Mouse (Mus musculus) midbrain, embryonic 14.5 days (tissue): ENCODE results near the gene Atp5j. TPM values are rescaled to one million over a fixed set of nuclear protein-coding genes. Genes with fewer than 3 reads are reported as not detected.
A peak's percentile ranks its signal among the peaks of the same experiment; 100 is the strongest.

ENCODE experiments used
- ATAC-seq: fragments of 200-750 bp; cut with Nextera tagmentation; 2 replicates; pipeline ENCODE4 v1.8.0; 2017; ENCODE audit warnings: moderate number of reproducible peaks, moderate library complexity; ENCODE audit not compliant: low FRiP score, low TSS enrichment
- DNase-seq: peaks from one replicate; pipeline ENCODE4 v3.0.0-alpha.2; 2015
- H3K27ac ChIP-seq: fragments of 300-500 bp; sonication (generic); replicated peaks from 2 replicates; pipeline ENCODE4 v1.5.1; 2014; ENCODE audit warnings: mild to moderate bottlenecking, low read depth, low read length, moderate library complexity
- H3K27me3 ChIP-seq: fragments of 300-500 bp; sonication (generic); 2 replicates; pipeline ENCODE4 v1.6.1; 2014; ENCODE audit warnings: low read length, control low read depth, mixed read lengths; ENCODE audit not compliant: control insufficient read depth, insufficient read depth
- H3K36me3 ChIP-seq: fragments of 300-500 bp; sonication (generic); 2 replicates; pipeline ENCODE4 v1.6.1; 2014; ENCODE audit warnings: low read length, control low read depth; ENCODE audit not compliant: control insufficient read depth, insufficient read depth
- H3K4me1 ChIP-seq: fragments of 300-500 bp; sonication (generic); 2 replicates; pipeline ENCODE4 v1.6.1; 2014; ENCODE audit warnings: mild to moderate bottlenecking, antibody characterized with exemption, low read length, control low read depth; ENCODE audit not compliant: control insufficient read depth, insufficient read depth
- H3K4me2 ChIP-seq: fragments of 300-500 bp; sonication (generic); 2 replicates; pipeline ENCODE4 v1.6.1; 2014; ENCODE audit warnings: mild to moderate bottlenecking, low read length, moderate library complexity
- H3K4me3 ChIP-seq: fragments of 300-500 bp; sonication (generic); replicated peaks from 2 replicates; pipeline ENCODE4 v1.5.1; 2014; ENCODE audit warnings: low read depth, low read length
- H3K9ac ChIP-seq: fragments of 300-500 bp; sonication (generic); replicated peaks from 2 replicates; pipeline ENCODE4 v1.6.1; 2014; ENCODE audit warnings: mild to moderate bottlenecking, low read length, moderate library complexity
- H3K9me3 ChIP-seq: fragments of 300-500 bp; sonication (generic); 2 replicates; pipeline ENCODE4 v1.6.1; 2016; ENCODE audit warnings: low read length, control low read depth, mixed read lengths; ENCODE audit not compliant: control insufficient read depth
- WGBS: fragments of 180-500 bp; shearing (Covaris S2); extraction: QIAGEN DNeasy Blood & Tissue Kit; methylation state at CpG from one replicate; pipeline ENCODE4 v1.1.7; 2014; 5-methylcytosine and 5-hydroxymethylcytosine counted together
- polyA plus RNA-seq: library from polyadenylated mRNA; unstranded; fragments of >200 nt; fragmentation: Nextera tagmentation; extraction: Ambion mirVana; gene quantifications from 2 replicates; pipeline ENCODE4 v1.2.1, GENCODE M21; 2014

The Atp5j gene
- polyA plus RNA-seq, 1 experiment from 2014 or later: 769 TPM

DNA sequence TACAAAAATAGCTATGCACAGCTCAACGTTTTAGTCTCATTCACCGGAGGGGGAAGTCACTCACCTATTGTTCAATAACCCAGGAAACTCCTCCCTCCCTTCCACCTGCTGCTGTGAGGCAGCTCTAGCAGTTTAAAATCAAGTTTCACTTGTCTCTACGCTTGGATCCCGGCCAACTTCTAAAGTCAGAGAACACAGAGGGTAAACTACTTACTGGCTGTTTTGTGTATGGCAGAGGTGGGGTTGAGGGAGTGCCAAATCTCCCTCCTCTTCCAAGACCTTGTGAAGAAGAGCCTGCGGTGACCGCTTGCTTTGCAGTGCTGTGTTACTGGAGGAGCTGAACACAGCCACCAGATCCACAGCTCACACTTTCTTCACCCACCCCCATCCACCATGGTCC is 10.4 kb downstream of the Atp5j start:
- Histone ChIP-seq H3K4me1 (no peaks in the 10 kb centered on the region), H3K9me3 (no peaks in the 10 kb centered on the region), H3K27me3 (no peaks in the 10 kb centered on the region), H3K36me3 (peaks cover 89% of the 10 kb centered on the region), H3K27ac (no peak overlapping the region), H3K4me2 (no peak overlapping the region), H3K4me3 (no peak overlapping the region), H3K9ac (no peak overlapping the region)
- DNase-seq (peak; percentile 51), ATAC-seq (no peak; the same call in 1 of the 2 replicates)
- WGBS: 73% methylated on average over 6 of the region's 6 CpGs

DNA sequence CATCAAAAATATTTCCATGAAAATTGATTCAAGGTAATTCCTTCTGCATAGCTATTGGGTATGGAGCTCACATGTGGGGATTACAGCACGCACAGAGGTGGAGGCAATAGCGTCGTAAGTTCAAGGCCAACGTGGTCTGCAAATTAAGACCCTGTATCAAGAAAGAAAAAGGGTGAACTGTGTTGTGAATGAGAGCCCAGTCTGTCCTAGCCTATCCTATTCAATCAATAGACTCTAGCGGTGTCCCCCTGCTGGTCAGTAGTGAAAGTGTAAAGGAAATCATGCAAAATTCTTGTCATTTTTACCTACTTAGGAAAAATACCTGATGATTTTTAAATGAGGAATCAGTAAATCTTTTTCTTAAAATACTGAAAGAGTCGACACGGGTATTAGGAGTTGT is 18.0 kb downstream of the Atp5j start:
- ATAC-seq (peak; percentile 66; the same call in 1 of the 2 replicates), DNase-seq (peak; percentile 82)
- Histone ChIP-seq H3K9me3 (no peaks in the 10 kb centered on the region), H3K9ac (no peak overlapping the region), H3K27me3 (no peaks in the 10 kb centered on the region), H3K4me2 (no peak overlapping the region), H3K4me3 (no peak overlapping the region), H3K36me3 (peaks cover 45% of the 10 kb centered on the region), H3K27ac (no peak overlapping the region), H3K4me1 (no peaks in the 10 kb centered on the region)
- 36% methylated on average over 7 of the region's 7 CpGs for WGBS

DNA sequence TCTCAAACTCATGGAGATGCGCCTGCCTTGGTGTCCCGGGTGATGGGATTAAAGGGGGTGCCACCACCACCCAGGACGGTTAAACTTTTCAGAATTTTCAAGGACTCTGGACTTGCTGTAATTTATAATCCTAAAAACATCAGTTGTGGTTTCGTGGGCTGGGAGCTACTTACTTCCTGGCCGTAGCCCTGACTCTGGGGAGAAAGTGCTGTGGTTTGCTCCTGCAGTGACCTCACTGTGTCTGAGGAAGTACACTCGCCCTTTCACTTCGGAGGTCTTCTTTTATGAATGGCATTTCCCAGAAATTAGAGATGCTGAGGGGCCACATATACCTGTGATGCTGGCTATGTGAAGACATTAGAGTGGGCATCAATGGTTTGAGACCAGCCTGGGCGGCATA is 20.9 kb downstream of the Atp5j start:
- DNase-seq: no peak

DNA sequence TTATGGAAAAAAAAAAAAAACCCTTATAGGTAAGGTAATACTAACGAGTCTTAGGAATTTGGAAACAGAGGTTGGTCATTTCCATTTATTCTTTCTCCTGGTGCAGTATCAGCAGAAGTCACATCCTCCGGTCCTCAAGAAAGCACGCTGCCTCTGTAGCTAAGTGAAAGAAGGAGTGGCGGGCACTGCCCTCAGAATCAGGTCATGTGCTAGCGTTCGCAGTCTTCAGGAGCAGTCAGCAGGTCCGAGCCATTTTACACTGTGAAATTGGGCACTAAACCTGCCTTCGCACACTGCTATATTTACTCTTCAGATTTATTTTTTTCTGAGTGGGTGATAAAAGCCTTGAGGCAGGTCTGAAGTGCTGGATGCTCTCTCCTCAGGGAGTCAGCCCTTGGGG is 21.6 kb downstream of the Atp5j start:
- WGBS: 92% methylated on average over 8 of the region's 8 CpGs
- H3K4me3 ChIP-seq: no peak overlapping the region
- no peaks in the 10 kb centered on the region for H3K4me1 ChIP-seq

More for the DNA sequence above, 20.9 kb downstream of the Atp5j start:
- WGBS: 94% methylated on average over 8 of the region's 8 CpGs
- no peak for ATAC-seq
- Histone ChIP-seq H3K27me3 (no peaks in the 10 kb centered on the region), H3K9ac (no peak overlapping the region), H3K9me3 (no peaks in the 10 kb centered on the region), H3K27ac (no peak overlapping the region), H3K4me2 (no peak overlapping the region), H3K36me3 (peaks cover 34% of the 10 kb centered on the region), H3K4me3 (no peak overlapping the region), H3K4me1 (no peaks in the 10 kb centered on the region)

DNA sequence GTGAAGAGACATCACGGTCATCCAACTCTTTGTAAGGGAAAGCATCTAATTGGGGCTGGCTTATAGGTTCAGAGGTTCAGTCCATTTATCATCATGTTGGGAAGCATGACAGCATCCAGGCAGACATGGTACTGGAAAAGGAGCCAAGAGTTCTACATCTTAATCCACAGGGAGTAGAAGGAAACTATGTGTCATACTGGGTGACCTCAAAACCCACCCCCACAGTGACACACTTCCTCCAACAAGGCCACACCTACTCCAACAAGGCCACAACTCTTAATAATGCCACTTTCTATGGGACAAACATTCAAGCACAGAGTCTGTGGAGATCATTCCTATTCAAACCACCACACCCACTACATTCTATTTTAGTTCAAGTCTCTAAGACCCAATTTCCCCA is 25.2 kb downstream of the Atp5j start:
- H3K36me3 ChIP-seq: peaks cover 38% of the 10 kb centered on the region
- H3K4me2 ChIP-seq: no peak overlapping the region
- no peak overlapping the region for H3K4me3 ChIP-seq
- no peak for DNase-seq
- no peak for ATAC-seq
- WGBS: 97% methylated on average over 1 of the region's 1 CpGs
- H3K9me3 ChIP-seq: no peaks in the 10 kb centered on the region
- no peaks in the 10 kb centered on the region for H3K27me3 ChIP-seq
- H3K4me1 ChIP-seq: no peaks in the 10 kb centered on the region
- H3K9ac ChIP-seq: no peak overlapping the region
- no peak overlapping the region for H3K27ac ChIP-seq

More for the DNA sequence above, 21.6 kb downstream of the Atp5j start:
- Histone ChIP-seq H3K9me3 (no peaks in the 10 kb centered on the region), H3K9ac (no peak overlapping the region), H3K36me3 (peaks cover 31% of the 10 kb centered on the region), H3K4me2 (no peak overlapping the region), H3K27me3 (no peaks in the 10 kb centered on the region), H3K27ac (no peak overlapping the region)
- ATAC-seq (no peak), DNase-seq (no peak)

DNA sequence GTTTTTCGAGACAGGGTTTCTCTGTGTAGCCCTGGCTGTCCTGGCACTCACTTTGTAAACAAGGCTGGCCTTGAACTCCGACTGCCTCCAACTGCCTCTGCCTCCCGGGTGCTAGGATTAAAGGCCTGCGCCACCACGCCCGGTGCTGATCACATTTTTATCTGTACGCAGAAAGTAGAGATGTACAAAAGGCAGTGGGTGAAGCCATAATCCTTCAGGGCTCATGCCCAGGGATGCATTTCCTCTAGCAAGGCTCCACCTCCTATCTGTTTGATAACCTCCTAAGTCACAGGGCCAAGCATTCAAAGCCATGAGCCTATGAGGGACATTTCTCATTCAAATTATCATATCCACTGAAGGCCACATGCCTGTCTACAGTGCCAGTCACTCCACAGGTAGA is 27.6 kb downstream of the Atp5j start:
- Histone ChIP-seq H3K9me3 (no peaks in the 10 kb centered on the region), H3K4me3 (no peak overlapping the region), H3K4me2 (no peak overlapping the region), H3K9ac (no peak overlapping the region), H3K27ac (no peak overlapping the region), H3K27me3 (no peaks in the 10 kb centered on the region), H3K36me3 (peaks cover 33% of the 10 kb centered on the region), H3K4me1 (no peaks in the 10 kb centered on the region)
- no peak for ATAC-seq
- no peak for DNase-seq
- WGBS: 97% methylated on average over 7 of the region's 7 CpGs

DNA sequence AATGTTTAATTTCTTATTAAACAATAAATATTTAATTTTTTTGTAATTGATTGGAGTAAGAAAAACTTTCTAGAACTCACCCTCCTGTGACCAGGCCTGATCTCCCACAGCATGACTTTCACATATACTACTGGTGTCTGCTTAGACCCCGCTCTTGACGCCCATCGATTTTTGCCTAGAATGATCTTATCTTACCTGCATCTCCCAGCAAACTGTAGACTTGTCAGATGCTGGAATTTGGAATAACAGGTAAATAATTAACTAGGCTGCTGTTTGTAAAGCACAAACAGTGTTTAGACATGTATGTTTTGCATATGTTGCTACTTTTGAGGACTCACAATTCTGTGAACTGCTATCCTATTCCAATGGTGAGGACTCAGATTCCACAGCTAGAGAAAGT is 29.2 kb downstream of the Atp5j start:
- Histone ChIP-seq H3K9me3 (no peaks in the 10 kb centered on the region), H3K27ac (no peak overlapping the region), H3K36me3 (peaks cover 29% of the 10 kb centered on the region), H3K4me1 (no peaks in the 10 kb centered on the region), H3K27me3 (no peaks in the 10 kb centered on the region), H3K4me3 (no peak overlapping the region), H3K9ac (no peak overlapping the region), H3K4me2 (no peak overlapping the region)
- 97% methylated on average over 3 of the region's 3 CpGs for WGBS
- DNase-seq (no peak), ATAC-seq (no peak)

DNA sequence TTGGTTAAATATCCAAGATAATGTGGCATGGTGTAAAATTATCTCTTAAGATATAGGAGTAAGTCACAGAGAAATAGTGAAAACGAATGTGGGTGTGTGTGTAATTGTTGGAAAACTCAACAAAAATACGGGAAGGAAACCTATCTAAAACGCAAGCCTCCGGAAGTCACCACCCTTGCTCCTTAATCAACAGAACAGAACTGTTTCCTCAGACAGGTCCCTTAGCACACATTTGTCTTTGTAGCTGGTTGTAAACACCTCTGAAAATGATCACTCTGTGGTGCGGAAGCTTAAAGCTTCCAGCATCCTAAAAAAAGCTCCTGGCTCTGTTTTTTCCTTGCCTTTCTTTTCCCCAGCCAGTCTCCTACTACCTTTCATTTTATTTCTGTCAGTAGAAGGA is 30.6 kb downstream of the Atp5j start:
- 93% methylated on average over 5 of the region's 5 CpGs for WGBS
- Histone ChIP-seq H3K27me3 (no peaks in the 10 kb centered on the region), H3K4me1 (no peaks in the 10 kb centered on the region), H3K4me3 (no peak overlapping the region), H3K36me3 (peaks cover 22% of the 10 kb centered on the region), H3K9ac (no peak overlapping the region), H3K27ac (no peak overlapping the region), H3K4me2 (no peak overlapping the region), H3K9me3 (no peaks in the 10 kb centered on the region)
- ATAC-seq (no peak), DNase-seq (no peak)

DNA sequence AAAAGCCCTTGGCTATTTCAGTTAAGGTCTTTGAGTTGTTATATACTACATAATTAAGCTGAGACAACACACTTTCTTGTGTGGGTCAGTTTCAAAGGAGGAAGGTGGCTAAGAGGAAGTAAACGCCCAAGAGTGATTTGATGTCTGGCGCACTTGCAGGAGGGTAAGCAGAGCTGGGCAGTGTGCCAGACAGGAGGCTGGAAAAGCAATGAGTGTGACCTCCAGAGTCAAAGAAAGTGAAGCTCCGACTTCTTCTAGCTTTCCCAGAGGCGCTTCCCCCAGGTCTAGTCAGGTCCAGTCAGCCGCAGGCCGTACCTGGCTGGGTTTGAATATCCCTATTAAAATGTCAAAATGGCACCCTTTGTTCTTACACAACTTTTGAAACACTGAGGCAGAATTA is 33.2 kb downstream of the Atp5j start:
- Histone ChIP-seq H3K27ac (no peak overlapping the region), H3K4me3 (no peak overlapping the region), H3K4me1 (no peaks in the 10 kb centered on the region), H3K36me3 (peaks cover 4% of the 10 kb centered on the region), H3K9me3 (no peaks in the 10 kb centered on the region), H3K4me2 (no peak overlapping the region), H3K9ac (no peak overlapping the region), H3K27me3 (no peaks in the 10 kb centered on the region)
- ATAC-seq: no peak
- peak; percentile 24 for DNase-seq
- WGBS: 79% methylated on average over 6 of the region's 6 CpGs
